Mouse (Mus musculus) midbrain, embryonic 16.5 days (tissue): ENCODE data around the gene Nhlh2. TPM values are rescaled to one million over a fixed set of nuclear protein-coding genes. Genes with fewer than 3 reads are reported as not detected.

ENCODE experiments used
- ATAC-seq: fragments of 200-750 bp; cut with Nextera tagmentation; 2 replicates; pipeline ENCODE4 v1.8.0; 2017; ENCODE audit warnings: moderate TSS enrichment
- H3K27ac ChIP-seq: fragments of 300-500 bp; sonication (generic); 2 replicates; pipeline ENCODE4 v1.5.1; 2014; ENCODE audit warnings: mild to moderate bottlenecking, low read length, mixed read lengths
- H3K27me3 ChIP-seq: fragments of 300-500 bp; sonication (generic); 2 replicates; pipeline ENCODE4 v1.6.1; 2014; ENCODE audit warnings: low read depth, low read length, mixed read lengths; ENCODE audit not compliant: control insufficient read depth, insufficient read depth
- H3K36me3 ChIP-seq: fragments of 300-500 bp; sonication (generic); 2 replicates; pipeline ENCODE4 v1.6.1; 2014; ENCODE audit warnings: mild to moderate bottlenecking, low read length, moderate library complexity, mixed read lengths; ENCODE audit not compliant: control insufficient read depth, insufficient read depth
- H3K4me1 ChIP-seq: fragments of 300-500 bp; sonication (generic); 2 replicates; pipeline ENCODE4 v1.6.1; 2014; ENCODE audit warnings: mild to moderate bottlenecking, low read length, mixed read lengths; ENCODE audit not compliant: control insufficient read depth, insufficient read depth
- H3K4me2 ChIP-seq: fragments of 300-500 bp; sonication (generic); 2 replicates; pipeline ENCODE4 v1.6.1; 2014; ENCODE audit warnings: mild to moderate bottlenecking, low read length, mixed read lengths
- H3K4me3 ChIP-seq: fragments of 300-500 bp; sonication (generic); 2 replicates; pipeline ENCODE4 v1.5.1; 2014; ENCODE audit warnings: low read depth, mild to moderate bottlenecking, low read length, moderate library complexity, mixed read lengths
- H3K9ac ChIP-seq: fragments of 300-500 bp; sonication (generic); 2 replicates; pipeline ENCODE4 v1.6.1; 2014; ENCODE audit warnings: low read depth, low read length, mixed read lengths
- H3K9me3 ChIP-seq: fragments of 300-500 bp; sonication (generic); replicated peaks from 2 replicates; pipeline ENCODE4 v1.6.1; 2014; ENCODE audit warnings: mild to moderate bottlenecking, low read length, mixed read lengths; ENCODE audit not compliant: control insufficient read depth, poor library complexity, severe bottlenecking
- WGBS: fragments of 180-500 bp; shearing (Covaris S2); extraction: QIAGEN DNeasy Blood & Tissue Kit; methylation state at CpG from one replicate; pipeline ENCODE4 v1.1.7; 2014; 5-methylcytosine and 5-hydroxymethylcytosine counted together
- polyA plus RNA-seq: library from polyadenylated mRNA; unstranded; fragments of >200 nt; fragmentation: Nextera tagmentation; extraction: Ambion mirVana; gene quantifications from 2 replicates; pipeline ENCODE4 v1.2.1, GENCODE M21; 2015

Nhlh2 gene
- polyA plus RNA-seq, 1 experiment from 2014 or later: 27.2 TPM

- no peak overlapping the region for H3K27ac ChIP-seq
- H3K4me2 ChIP-seq: no peak overlapping the region
- no peak overlapping the region for H3K4me3 ChIP-seq
- ATAC-seq: no peak
- no peaks in the 10 kb centered on the region for H3K9me3 ChIP-seq
- no peak overlapping the region for H3K9ac ChIP-seq
- no peaks in the 10 kb centered on the region for H3K4me1 ChIP-seq
- H3K36me3 ChIP-seq: no peaks in the 10 kb centered on the region
- no peaks in the 10 kb centered on the region for H3K27me3 ChIP-seq
- 86% methylated on average over 8 of the region's 8 CpGs for WGBS
Measured at GRCm38 (mm10) chr3:101985634-101986033, 24.2 kb upstream of the Nhlh2 start.

DNA sequence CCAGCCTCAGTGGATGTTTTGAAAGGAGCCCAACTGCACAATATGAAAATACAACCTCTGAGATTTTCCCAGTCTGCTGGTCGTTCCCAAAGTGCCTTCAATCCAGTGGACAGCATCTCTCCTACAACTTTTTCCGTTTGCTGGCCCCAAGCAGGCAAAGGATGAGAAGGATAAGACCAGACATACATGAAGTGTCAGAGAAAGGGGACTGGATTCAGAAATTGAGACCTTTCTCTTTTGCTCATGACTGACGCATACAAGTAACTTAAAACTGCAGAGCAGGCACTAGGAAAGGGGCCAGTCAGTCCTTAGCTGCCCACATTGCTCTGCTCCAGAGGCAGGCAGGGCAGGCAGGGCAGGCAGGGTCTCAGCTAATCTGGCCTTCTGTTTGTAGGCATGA is 19.7 kb upstream of the Nhlh2 start:
- H3K9me3 ChIP-seq: no peaks in the 10 kb centered on the region
- H3K27ac ChIP-seq: no peak overlapping the region
- WGBS: 73% methylated on average over 3 of the region's 3 CpGs
- H3K9ac ChIP-seq: no peak overlapping the region
- no peak overlapping the region for H3K4me3 ChIP-seq
- no peak for ATAC-seq
- no peak overlapping the region for H3K4me2 ChIP-seq
- H3K27me3 ChIP-seq: no peaks in the 10 kb centered on the region
- H3K4me1 ChIP-seq: no peaks in the 10 kb centered on the region
- no peaks in the 10 kb centered on the region for H3K36me3 ChIP-seq

DNA sequence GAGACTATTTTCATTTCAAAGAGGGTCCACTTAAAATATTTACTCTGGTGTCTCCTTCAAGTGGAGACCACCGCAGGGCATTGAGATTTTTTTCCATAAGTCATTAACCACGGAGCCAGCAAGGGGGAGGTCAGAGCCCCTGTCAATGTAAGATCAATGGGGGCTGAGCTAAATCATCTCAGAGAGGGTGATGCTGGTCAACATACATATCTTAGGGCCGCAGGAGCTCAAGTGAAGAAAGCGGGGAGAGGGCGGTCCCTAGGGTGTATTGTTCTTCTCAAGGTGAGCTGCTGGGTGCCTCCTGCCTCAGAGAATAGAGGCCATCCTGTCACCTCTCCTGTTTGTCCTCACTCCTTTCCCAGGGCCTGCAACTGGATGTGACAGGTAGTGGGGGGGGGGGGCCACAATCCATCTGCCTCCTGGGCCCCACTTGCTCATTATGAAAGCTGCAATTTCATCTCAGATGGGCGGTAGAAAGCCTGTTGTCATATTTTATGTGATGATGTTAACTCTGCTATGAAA is 18.8 kb upstream of the Nhlh2 start:
- Histone ChIP-seq H3K27ac (no peak overlapping the region), H3K36me3 (no peaks in the 10 kb centered on the region), H3K9me3 (no peaks in the 10 kb centered on the region), H3K4me3 (no peak overlapping the region), H3K9ac (no peak overlapping the region), H3K27me3 (no peaks in the 10 kb centered on the region), H3K4me2 (no peak overlapping the region), H3K4me1 (no peaks in the 10 kb centered on the region)
- no peak for ATAC-seq
- WGBS: 51% methylated on average over 6 of the region's 6 CpGs

DNA sequence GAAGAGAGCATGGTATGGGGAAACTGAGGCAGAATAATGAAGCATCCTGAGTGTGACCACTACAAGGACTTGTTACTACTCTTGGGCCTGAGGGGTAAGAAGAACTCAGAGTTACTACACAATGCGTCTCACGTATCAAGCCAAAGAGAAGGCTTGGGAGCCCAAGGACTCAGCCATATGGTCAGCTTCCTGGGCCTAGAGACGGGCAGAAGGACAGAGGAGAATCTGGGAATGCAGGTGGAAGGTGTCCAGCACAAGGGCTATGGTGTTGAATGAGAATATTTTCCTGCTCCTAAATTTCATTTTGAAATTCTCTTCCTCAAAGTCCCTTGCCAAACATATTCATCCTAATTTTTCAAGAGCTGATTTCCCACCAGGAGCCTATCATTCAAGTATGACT is 12.0 kb upstream of the Nhlh2 start:
- Histone ChIP-seq H3K4me2 (no peak overlapping the region), H3K27ac (no peak overlapping the region), H3K9me3 (no peaks in the 10 kb centered on the region), H3K4me3 (no peak overlapping the region), H3K36me3 (no peaks in the 10 kb centered on the region), H3K27me3 (no peaks in the 10 kb centered on the region), H3K9ac (no peak overlapping the region), H3K4me1 (no peaks in the 10 kb centered on the region)
- WGBS: 93% methylated on average over 3 of the region's 3 CpGs
- no peak for ATAC-seq

DNA sequence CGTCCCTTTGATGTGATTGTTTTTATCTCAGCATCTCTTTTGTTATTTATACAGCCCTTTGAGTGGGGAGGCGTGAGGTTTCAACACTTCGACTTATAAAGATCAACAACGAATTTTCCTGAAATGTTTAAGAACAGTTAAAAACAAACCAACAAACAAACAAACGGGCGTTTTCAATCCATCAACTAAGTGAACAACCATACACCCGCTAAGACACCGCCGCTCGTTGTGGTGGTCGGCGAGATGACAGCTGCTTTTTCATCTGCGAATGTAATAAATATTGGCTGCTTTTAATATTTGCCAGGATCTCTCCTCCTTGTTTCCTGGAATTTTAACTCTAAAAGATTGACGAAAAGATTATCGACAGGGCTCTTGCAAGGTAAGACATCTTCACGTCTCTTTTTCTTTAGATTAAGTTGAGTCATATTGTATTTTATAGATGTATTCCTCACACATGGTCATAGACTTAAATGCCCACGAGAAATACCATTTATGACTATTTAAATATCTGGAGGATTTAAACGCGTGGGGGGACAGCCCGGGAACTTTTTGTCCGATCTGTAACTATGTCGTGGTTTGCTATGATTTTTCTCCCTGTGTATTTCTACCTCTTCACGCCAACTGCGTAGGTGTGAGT is 923 bp downstream of the Nhlh2 start:
- WGBS: 2% methylated on average over 24 of the region's 24 CpGs

DNA sequence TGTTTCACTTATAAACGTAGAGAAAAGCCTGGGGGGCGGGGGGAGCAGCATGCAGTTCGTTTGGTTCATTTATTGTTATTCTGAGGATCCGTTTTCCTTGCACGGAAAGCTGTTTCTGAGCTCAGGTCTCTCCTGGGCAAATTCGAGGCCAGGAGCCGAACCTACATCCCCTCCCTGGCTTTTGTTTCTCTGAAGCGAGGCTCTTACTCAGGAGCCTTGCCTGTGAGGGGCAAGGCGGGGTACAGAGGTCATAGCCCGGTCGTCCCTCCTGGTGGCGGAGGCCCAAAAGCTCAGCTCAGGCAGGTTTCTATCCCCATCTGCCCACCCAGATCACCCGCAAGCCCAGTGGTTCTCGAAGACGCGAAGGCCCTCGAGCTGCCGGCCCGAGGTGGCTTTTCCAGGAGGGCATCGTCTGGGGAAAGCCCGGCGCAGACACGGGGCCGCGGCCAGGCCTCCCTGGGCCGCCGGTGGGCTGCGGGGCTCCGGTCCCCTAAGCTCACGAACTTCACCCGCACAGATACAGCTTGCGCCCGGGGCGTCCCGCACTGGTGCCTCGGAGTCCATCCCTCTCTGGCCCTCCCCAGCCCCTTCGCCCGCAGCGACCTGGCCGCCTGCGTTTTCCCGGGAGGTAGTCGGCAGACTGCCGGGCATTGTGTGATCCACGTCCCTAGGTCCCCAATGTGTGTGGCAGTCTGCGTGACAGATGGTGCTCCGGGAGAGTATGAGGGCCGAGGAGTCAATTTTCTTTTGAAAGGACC is 1.6 kb downstream of the Nhlh2 start:
- Histone ChIP-seq H3K27me3 (peaks cover 5% of the 10 kb centered on the region), H3K27ac (peak overlapping the region; percentile 93), H3K9me3 (no peaks in the 10 kb centered on the region), H3K9ac (peak overlapping the region; percentile 62), H3K4me1 (peaks cover 4% of the 10 kb centered on the region; the same call in 1 of the 2 replicates), H3K36me3 (no peaks in the 10 kb centered on the region), H3K4me2 (peak overlapping the region; percentile 78), H3K4me3 (peak overlapping the region; percentile 48)
- under 1% methylated on average over 48 of the region's 48 CpGs for WGBS
- ATAC-seq: peak; percentile 25

More for the DNA sequence above, 923 bp downstream of the Nhlh2 start:
- peak overlapping the region; percentile 62 for H3K9ac ChIP-seq
- peaks cover 5% of the 10 kb centered on the region for H3K27me3 ChIP-seq
- no peaks in the 10 kb centered on the region for H3K9me3 ChIP-seq
- H3K4me1 ChIP-seq: peaks cover 4% of the 10 kb centered on the region; the same call in 1 of the 2 replicates
- H3K4me3 ChIP-seq: peak overlapping the region; percentile 48
- H3K27ac ChIP-seq: peak overlapping the region; percentile 93
- H3K4me2 ChIP-seq: peak overlapping the region; percentile 78
- no peaks in the 10 kb centered on the region for H3K36me3 ChIP-seq
- no peak for ATAC-seq

DNA sequence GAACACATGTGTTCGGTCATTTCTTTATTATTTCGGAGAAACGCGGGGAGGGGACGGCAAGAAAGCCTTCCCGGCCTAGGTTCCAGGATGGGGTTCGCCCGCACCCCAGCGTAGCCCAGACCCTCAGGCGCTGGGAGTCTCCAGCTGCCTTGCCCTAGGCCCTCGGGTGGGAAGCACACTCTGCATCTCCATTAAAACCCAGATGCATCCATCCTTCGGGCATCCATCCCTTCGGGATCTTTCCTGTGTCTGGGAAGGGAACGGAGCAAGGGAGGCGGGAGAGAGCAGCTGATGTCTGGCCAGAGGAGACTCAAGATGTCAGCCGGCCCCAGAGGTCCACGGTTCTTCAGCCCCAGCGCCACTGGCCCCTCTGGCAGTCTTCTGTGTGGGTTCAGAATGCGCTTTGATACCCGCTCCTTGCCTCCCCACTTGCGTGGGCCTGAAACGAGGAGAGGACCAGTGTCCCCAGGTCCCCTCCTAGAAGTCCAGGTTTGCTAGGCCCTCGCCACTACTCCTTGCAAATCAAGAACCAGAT is 2.3 kb downstream of the Nhlh2 start:
- no peaks in the 10 kb centered on the region for H3K36me3 ChIP-seq
- WGBS: 2% methylated on average over 23 of the region's 23 CpGs
- H3K9ac ChIP-seq: peak overlapping the region; percentile 62
- peaks cover 4% of the 10 kb centered on the region; the same call in 1 of the 2 replicates for H3K4me1 ChIP-seq
- ATAC-seq: peak; percentile 26
- H3K27me3 ChIP-seq: peaks cover 5% of the 10 kb centered on the region
- H3K4me2 ChIP-seq: peak overlapping the region; percentile 78
- no peaks in the 10 kb centered on the region for H3K9me3 ChIP-seq
- peak overlapping the region; percentile 93 for H3K27ac ChIP-seq
- H3K4me3 ChIP-seq: peak overlapping the region; percentile 48

- H3K36me3 ChIP-seq: no peaks in the 10 kb centered on the region
- H3K27me3 ChIP-seq: peaks cover 5% of the 10 kb centered on the region
- peaks cover 4% of the 10 kb centered on the region; the same call in 1 of the 2 replicates for H3K4me1 ChIP-seq
- WGBS: under 1% methylated on average over 52 of the region's 53 CpGs
- H3K9me3 ChIP-seq: no peaks in the 10 kb centered on the region
- peak; percentile 32; the same call in 1 of the 2 replicates for ATAC-seq
- peak overlapping the region; percentile 48 for H3K4me3 ChIP-seq
- H3K27ac ChIP-seq: peak overlapping the region; percentile 93
- H3K4me2 ChIP-seq: peak overlapping the region; percentile 78
- H3K9ac ChIP-seq: peak overlapping the region; percentile 62
Measured at GRCm38 (mm10) chr3:102012611-102013211, 2.8 kb downstream of the Nhlh2 start.
